Mouse (Mus musculus) lung, postnatal 4 days (tissue): ENCODE data around the gene Rho.
A peak's percentile ranks its signal among the peaks of the same experiment; 100 is the strongest.

Experiments
- DNase-seq, 2 experiments: peaks; one replicate each; pipeline ENCODE4 v3.0.0; 2021

Rho gene

DNA sequence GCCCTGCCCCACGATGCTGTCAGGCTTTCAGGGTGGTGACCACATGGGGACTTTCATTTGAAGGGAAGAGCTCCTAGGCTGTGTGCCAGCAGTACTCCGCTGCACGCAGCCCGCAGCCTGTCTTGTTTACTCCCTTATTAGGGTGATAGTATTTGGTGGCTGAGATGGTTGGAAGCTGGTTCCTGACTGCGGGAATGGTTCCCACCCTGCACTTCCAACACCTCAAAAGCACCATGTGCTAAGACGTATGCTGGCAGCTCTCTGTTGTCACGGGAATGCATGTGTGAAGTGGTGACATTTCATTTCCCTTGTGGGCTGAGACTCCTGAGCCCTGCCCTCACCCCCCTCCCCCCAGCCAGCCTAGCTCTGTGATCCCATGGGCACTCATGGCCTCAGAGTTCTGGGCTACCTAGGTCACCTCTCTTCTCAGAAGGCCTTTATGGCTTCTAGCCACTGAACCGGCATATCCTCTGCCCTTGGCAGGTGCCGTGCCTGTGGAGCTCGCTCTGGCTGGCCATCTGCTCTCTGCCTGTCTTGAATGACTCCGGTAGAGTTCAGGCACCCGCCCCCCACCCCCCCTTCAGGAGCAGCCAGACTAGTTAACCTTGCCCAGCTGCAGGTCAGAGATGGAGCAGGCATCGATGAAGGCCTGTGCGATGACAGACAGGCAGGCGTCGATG, 25.5 kb downstream of the Rho start:
- peak; percentile 82 to 95 for DNase-seq

DNA sequence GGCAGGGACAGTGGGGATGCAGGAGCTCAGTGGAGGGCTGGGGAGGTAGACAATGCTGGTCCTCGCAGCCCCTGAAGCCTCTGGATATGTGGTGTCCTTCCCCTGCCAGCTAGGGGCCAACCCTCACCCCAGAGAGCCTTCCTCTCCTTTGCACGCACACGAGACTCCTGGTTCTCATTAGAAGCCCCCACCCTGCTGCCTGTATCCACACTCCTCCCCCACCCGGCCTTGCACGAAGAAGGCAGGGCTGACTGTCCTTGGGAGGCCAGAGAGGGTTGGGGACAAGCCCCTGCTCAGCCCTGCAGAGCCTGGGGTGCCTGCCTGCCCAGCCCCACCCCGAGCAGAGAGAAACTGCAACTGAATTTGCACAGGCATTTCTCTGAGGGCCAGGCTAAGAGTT, 26.1 kb downstream of the Rho start:
- DNase-seq = no peak

DNA sequence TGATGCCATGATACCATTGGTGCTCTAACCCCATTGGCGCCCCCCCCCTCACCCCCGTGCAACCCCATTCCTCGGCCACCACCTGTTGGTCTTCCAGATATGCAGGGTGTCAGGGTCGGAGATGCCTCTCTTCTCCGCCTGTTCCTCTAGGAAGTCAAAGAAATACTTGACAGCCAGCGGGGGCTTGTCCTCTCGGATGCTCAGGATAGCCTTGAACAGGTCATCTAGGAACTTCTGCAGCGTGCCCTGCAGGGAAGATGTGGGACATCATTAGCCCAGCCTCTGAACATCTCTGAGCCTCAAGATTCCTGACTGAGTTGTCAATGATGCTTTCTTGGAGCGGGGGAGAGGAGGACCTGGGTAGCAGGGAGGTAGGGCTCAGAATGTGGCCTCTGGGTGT, 26.9 kb downstream of the Rho start:
- no peak for DNase-seq

DNA sequence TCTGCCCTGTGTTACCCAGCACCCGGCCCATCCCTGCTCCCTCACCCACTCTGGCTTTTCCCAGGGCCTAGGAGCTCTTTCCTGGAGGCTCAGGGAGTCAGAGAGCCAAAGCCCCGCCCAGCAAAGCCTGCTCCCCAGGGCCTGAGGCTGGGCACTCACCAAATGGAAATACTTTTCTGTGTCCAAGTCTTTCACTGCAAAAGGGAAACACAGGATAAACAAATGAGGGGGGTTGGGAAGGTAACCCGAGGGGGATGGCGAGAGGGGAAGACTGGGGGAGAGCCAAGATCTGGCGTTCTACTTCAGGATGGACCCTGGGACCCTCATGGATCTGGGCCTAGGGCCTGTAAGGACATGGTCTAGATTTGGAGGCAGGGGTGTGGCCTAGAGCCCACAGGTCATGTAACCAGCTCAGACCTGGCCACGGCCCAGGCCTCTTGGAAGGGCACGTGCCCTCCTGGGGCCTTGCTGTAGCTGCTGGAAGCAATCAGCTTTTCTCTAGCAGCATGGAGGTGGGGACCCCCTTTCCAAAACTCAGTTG, 27.7 kb downstream of the Rho start:
- DNase-seq = peak; percentile 88 to 93

DNA sequence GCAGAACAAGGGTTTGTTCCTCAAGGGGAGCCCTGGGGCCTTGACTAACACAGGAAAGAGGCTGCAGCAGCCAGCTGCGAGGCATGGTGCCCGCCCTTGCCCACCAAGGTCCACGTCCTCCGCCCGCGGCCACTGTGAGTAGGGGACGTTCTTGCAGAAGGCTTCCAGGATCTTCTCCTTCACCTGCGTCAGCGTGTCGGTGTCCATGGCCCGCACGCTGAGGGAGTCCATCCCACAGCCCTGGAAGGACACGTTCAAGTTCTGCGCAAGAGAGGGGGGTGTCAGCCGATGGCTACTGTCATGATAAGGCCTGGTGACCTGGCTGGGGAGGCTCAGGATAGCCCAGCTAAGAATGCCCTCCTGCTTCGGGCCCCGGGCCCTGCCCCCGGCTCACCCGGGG, 28.8 kb downstream of the Rho start:
- no peak for DNase-seq

DNA sequence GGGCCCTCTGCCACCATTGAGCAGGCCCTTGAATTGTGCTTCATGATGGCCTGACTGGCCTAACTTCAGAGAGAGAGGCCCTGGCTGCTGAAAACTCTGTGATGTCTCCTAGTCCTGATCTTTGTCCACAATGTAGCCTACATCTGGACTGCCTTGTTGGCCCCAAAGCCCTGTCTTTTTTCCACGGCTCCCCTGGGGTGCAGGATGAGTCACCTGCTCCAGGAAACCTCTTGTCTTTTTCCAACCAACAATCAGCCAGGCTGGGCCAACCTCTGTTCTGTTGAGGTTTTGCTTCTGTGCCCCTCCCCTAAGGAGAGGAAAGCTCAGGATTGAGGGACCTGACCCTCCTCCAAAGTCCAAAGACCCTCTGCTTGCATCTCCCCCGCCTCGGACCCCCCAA, 30.2 kb downstream of the Rho start:
- DNase-seq = no peak

DNA sequence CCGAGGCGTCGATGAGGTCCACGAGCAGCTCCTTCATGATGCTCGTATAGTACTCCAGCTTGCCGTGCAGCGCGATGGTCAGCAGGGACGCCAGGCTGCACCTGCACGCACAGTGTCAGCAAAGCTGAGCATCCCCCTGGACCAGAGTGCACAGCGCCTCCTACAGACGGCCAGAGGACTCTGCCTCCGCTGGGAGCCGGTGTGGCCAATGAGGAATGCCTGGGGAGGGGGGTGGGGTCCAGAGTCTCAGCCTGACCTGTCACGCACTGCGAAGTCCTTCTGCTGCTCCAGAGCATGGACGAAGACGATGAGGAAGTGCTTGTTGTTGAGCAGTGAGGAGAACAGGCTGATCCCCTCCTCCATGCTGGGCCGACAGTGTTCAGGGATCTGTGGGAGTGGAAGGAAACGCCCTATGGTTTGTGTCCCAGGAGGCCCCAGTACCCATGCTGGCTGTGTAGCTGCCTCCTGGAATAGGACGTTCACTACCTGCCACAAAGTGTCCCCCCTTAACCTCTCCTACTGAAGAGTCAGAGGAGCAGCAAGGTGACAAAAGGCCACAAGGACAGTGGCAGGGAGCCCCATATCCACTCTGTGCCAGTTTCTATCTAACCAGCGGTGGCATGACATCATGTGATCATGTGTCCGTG, 31.0 kb downstream of the Rho start:
- no peak for DNase-seq

DNA sequence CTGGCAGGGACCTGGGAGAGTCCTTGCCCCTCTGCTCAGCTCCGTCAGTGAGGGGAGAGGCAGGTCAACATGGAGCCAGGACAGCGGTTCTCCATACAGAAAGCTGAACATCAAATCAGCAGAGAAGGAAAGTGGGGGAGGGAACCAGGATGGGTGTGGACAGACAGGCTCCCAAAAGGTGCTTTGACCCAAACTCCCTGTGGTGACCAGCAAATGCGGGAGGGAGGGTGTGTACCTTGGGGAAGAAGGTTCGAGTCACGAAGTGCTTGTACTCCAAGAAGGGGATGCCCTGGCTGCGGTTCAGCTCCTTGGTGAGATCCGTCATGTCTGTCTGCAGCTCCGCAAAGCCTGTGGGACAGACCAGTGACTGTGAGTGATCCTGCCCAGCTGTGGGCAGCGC, 32.1 kb downstream of the Rho start:
- DNase-seq = no peak

DNA sequence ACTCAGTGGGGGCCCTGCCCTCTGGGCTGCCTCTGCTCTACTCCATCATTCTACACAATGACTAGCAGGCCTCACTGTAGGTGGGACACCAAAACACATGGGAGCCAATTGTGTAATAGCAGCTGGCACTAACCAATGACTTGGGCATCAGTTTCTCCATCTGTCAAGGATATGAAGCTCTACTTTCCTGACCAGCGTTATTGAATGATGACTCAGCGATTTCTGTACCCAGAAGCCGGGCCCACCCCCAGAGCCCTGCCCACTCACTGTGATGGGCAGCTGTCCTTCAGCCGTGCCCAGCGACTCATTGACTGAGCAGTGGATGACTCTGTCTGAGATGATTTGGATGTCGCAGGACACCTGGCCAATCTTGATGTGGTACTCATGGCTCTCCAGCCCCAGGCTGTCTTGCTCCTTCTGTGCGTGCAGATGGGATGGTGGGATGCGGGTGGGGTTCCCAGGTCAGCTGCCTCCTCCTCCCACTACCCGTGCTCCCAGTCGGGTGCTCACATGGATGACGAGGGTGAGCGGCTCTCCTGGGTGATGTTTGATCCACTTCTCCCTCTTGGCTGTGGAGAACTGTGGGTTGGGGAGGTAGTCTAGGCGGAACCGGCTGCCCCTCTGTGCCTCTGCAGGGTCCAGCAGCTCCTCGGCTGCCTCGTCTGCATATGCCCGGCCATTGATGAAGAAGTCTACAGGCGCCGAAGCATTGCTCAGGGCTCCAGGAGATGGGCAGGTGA, 34.8 kb downstream of the Rho start:
- DNase-seq = no peak

DNA sequence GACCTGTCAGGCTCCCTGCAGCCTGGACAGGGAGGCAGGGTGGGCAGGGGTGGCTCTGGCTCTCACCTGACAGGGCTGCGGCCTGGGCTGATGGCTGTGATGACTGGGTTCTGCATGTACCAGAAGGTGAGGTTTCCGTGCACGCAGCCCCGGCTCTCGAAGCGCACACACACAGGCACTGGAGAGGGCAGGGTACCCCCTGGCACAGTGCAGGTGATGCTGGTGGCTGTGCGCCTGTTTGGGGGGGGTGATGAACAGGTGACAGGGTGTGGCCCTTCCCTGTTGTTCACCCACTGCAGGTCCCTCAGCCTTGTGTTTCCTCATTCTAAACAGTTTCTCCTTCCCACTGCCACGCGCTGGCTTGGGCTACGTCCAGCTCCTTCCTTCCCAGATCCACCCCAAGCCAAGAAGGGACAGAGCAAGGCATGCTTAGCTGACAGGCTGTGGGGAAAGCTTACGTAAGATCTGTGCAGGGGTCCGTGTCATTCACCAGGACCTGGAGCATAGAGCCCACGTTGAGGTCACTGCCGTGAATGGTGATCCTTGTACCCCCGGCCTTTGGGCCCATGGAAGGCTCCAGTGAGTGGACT, 35.8 kb downstream of the Rho start:
- DNase-seq = no peak

DNA sequence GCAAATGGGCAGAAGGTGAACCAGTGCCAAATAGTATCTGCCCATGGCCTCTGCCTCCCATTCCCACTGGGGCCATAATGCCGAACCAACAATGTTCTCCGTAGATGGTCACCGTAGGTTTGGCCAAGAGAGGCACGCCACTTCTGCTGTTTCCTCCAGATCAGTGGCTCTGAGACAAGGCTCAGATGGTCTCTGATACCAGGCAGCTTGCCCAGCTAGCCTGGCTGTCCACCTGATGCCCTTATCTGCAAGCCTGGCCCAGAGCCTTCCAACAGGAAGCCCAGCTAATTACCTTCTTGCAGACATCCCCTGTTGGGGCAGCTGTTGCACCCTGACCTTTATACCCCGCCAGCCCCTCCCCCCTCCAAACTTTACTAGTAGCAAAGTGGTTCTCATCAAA, 36.5 kb downstream of the Rho start:
- no peak for DNase-seq

DNA sequence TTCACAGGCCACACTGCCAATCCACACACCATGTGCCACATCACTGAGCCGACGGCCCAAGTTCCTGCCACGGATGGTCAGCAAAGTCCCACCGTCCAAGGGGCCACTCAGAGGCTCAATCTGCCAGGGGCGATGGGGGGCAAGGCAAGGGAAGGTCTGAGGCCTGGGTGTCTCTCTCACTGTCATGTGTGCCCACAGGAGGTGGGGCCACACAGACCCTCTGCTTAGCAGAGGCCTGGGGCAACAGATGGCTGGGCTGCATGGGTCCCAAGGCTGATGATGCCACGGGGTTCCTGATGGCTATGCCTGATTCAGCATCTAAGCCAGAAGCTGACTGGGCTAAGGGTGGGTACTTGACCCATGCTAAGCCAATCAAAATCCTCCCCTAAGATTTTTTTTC, 37.2 kb downstream of the Rho start:
- DNase-seq = no peak

DNA sequence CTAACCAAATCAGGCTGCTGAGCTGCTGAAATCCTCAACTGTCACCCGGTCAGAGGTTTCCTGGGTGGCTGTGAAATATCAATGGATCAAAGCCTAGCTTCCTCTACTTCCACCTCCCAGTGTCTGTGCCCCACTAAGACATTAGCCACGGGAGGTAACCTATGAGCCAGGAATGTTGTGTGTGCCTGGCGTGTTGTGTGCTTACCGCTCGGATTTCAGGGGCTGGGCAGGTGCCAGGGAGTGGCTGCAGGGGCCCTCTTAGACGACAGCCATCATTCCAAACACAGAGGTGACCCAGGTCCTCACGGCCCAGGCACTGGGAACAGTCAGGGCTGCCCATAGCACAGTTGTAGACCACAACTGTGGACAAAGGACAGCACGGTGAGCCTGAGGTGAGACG, 37.6 kb downstream of the Rho start:
- no peak for DNase-seq

DNA sequence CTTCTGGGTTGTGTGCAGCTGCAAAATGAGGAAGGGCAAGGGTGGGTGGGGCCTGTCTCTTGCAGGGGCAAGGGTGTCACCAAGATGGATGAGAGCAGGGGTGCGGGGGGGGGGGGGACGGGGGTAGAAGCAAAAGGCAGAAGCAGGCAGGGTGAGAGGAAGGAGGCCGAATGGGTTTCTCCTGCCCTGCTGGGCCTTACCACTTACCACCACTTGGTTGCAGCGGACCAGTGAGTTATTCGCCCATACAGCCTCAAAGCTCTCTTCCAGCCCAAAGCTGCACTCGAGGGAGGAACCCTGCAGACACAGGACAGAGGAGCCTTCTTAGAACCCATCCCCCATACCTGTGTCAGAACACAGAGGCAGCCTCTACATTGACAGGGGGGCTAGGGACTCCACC, 38.4 kb downstream of the Rho start:
- DNase-seq = no peak

DNA sequence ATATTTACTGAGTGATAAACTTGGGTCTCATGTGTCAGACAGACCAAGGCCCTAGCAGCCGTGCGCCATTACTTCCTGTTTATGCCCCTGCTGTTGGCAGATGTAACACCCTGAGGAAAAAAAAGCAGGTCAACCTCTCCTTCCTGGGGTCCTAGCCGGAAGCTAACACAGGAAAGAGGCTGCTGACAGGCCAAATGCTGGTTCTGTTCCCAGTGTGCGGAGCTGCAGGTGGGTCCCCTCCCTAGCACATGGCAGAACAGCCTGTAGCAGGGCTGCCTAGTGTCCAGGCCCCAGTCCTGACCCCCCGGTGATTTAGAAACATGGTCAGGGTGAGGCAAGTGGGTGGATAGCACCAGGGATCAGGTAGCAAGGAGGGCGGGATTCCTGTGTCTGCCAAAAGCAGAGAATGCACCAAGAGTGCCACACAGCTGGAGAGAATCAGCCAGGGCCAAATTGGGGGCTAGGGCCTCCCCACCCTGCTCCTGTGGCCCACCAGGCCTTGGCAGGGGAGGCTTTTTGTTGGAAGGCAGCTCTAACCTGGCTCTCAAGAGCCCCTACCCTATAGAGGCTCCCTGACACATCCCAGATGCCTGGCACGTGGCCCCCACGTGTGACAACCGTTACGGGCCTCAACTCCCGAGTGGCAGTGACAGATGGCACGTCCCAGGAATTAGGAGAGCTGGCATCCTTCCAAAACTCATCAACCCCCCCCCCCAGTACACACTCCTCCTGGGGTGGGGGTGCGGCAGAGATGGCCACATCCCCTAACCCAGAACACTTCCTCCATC, 39.9 kb downstream of the Rho start:
- DNase-seq = peak; percentile 66 to 78

DNA sequence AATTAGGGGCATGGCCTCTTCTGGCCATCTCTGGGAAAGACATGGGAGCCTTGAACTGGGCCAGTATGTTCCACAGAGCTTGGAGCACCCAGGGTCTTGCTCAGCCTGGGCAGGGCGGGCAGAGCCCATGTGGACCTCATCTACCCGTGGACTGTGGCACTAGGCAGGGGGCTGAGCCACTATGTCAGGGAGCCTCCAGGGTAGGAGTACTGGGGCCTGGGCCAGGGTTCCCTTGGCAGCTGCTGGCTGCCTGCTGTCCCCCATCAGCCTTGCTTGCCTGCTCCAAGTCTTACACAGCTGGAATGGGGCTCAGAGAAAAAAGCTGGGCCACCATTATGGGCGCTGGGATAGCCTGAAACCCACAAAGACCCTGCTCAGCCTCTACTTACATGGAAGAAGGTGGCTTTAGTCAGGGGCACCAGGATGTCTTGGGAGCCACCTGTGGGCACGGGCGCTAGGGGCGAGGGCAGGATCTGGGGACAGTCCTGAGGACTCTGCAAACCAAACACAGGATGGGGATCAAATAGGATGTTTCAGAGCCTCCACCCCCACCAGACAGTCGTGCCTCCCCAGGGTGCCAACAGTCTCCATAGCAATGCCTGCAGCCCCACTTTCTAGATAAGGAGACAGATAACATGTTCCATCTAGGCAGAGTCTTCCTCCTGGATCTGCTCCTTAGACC, 40.7 kb downstream of the Rho start:
- DNase-seq = peak in 1 of 2 experiments; percentile 79

DNA sequence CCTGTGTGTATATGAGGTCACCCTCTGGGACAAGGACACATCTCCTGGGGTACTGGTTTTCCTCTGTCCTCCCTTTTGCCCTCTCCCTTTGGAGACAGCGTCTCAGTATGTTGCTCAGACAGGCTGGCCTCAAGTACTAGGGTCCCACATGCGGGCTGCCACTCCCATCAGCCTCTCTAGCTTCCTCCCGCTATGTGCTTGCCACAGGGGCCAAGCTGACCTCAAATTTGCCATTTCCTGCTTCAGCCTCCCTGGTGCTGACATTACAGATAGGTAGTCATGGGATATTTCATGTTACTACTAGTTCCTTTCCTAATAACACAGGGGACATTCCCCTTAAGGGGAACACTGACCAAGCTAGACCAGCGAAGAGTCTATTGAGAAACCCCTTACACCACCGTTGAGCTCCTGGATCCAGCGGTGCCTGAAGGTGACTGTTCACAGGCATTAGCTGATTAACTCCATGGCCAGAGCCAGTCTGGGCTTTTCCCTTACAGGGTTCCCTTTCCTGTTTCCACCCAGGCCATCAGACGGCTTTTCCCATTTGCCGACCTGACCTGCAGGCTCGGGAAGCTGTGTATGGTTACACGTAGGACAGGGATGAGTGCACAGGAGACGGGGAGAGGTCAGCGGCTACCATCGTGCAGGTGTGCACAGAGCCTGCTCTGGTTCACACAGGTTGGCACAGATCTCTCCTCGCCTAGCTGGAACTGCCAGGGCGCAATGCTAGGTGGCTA, 41.8 kb downstream of the Rho start:
- DNase-seq = no peak

DNA sequence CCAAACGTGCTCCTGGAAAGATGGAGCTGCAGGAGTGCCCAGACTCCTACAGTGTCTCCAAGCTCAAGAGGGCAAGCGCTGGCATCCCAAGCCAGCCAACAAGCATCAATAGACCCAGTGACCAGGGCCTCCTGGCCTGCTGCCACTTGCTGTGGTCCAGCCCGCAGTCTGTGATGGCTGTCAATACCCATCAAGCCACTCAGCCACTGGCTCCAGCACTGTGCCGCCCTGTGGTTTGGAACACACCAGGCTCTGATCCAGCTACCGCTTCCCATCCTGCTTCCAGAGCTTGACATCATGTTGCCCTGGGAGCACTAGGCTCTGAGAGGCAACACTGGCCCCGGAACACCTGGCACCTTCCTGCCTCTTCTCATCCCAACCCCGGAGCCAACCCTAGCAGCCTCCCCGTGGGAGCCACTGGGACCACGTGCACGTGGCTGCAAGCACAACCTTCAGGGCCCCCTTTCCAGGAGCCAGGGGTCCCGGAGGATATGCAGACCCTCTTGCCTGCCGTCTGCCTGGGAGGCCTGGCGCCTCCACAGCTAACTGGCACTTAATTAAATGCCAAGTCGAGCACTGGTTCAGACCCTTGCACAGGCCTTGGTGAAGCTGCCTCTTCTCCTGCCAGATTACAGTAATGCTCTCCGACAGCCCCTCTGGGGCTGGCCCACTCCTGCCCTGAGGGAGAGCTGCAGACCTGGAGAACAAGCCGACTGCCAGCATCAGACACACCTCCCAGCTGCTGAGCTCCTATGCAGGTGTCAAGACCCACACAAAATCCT, 42.5 kb downstream of the Rho start:
- DNase-seq = no peak

DNA sequence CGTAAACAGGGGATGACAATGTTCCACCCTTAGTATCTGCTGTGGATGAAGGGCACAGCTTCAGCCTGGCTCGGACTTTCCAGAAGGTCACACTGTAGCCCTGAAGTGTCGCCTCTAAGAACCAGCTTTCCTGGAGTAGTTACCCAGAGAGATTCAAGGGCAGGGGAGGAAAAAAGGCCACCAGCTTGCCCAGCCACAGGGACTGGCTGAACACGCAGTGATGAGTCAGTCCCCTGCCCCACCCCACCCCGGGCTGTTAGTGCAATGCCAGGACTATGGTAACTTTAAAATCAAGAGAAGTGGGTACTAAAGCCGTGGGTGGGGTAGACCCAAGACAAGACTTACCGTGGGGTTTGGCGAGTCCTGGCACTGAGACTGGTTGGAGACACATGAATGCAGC, 44.1 kb downstream of the Rho start:
- no peak for DNase-seq

DNA sequence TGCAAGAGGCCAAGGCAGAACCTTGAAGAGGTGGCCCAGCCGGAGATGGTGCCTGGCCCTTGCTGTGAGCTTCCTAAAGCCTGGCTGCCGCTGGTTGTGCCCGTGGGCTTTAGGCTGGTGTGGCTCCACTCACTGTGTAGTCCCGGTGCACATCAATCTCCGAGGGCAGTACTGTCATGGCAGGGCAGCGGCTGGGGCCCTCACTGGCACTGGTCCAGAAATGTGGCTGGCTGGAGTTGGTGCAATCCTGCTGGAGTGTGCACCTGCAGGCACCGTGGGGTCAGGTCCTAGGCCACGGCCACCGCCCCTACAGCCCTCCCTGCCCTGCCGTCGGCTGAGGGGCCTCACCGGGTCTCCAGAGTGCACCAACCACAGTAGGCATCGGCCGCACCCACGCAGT, 46.3 kb downstream of the Rho start:
- DNase-seq = no peak

DNA sequence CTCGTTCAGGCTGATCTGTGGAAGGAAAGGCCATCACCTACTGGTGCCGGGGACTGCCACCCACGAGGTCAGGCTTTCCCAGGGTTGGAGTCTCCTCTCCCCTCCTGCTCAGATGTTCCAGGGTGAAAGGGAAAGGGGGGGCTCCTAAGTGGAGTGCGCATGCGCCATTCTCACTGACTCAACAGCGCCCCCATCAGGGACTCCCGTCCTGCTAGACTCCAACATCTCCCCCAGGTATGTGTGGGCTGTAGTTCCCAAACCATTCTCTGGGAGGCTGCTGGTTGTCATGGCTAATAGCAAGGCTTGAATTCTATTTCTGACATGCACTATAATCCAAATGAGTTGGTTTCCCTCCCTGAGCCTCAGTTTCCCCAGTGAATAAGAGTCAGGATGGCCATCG, 47.0 kb downstream of the Rho start:
- no peak for DNase-seq
